Mouse (Mus musculus) midbrain, postnatal 0 days (tissue): Measurements from ENCODE around the gene Ppp1r16b. TPM values are rescaled to one million over a fixed set of nuclear protein-coding genes. Genes with fewer than 3 reads are reported as not detected.
A peak's percentile ranks its signal among the peaks of the same experiment; 100 is the strongest.

ENCODE experiments used
- ATAC-seq: fragments of 200-750 bp; cut with Nextera tagmentation; 2 replicates; pipeline ENCODE4 v1.8.0; 2017; ENCODE audit warnings: moderate number of reproducible peaks, mild to moderate bottlenecking, moderate TSS enrichment, moderate library complexity; ENCODE audit not compliant: low FRiP score
- DNase-seq: peaks from one replicate; pipeline ENCODE4 v3.0.0-alpha.2; 2015; ENCODE audit warnings: low spot score
- H3K27ac ChIP-seq: fragments of 300-500 bp; sonication (generic); 2 replicates; pipeline ENCODE4 v1.5.1; 2014; ENCODE audit warnings: low read depth, mild to moderate bottlenecking, low read length, mixed read lengths
- H3K27me3 ChIP-seq: fragments of 300-500 bp; sonication (generic); 2 replicates; pipeline ENCODE4 v1.6.1; 2014; ENCODE audit warnings: low read length, control low read depth, mixed read lengths; ENCODE audit not compliant: insufficient read depth
- H3K36me3 ChIP-seq: fragments of 300-500 bp; sonication (generic); 2 replicates; pipeline ENCODE4 v1.6.1; 2014; ENCODE audit warnings: low read length, control low read depth, mixed read lengths; ENCODE audit not compliant: insufficient read depth
- H3K4me1 ChIP-seq: fragments of 300-500 bp; sonication (generic); 2 replicates; pipeline ENCODE4 v1.6.1; 2014; ENCODE audit warnings: mild to moderate bottlenecking, control low read depth, antibody characterized with exemption, low read length, mixed read lengths; ENCODE audit not compliant: insufficient read depth
- H3K4me2 ChIP-seq: fragments of 300-500 bp; sonication (generic); 2 replicates; pipeline ENCODE4 v1.6.1; 2014; ENCODE audit warnings: low read depth, mild to moderate bottlenecking, low read length, mixed read lengths; ENCODE audit not compliant: poor library complexity, severe bottlenecking
- H3K4me3 ChIP-seq: fragments of 300-500 bp; sonication (generic); 2 replicates; pipeline ENCODE4 v1.5.1; 2014; ENCODE audit warnings: low read depth, mild to moderate bottlenecking, low read length, moderate library complexity
- H3K9ac ChIP-seq: fragments of 300-500 bp; sonication (generic); replicated peaks from 2 replicates; pipeline ENCODE4 v1.6.1; 2014; ENCODE audit warnings: mild to moderate bottlenecking, low read length, moderate library complexity, mixed read lengths; ENCODE audit not compliant: poor library complexity, severe bottlenecking
- H3K9me3 ChIP-seq: fragments of 300-500 bp; sonication (generic); 2 replicates; pipeline ENCODE4 v1.6.1; 2016; ENCODE audit warnings: low read length, control low read depth
- CTCF ChIP-seq: IDR thresholded peaks from 2 replicates; pipeline ENCODE4 v1.5.1; 2016; ENCODE audit warnings: antibody characterized with exemption, mild to moderate bottlenecking
- WGBS: fragments of 180-500 bp; shearing (Covaris S2); extraction: QIAGEN DNeasy Blood & Tissue Kit; methylation state at CpG from one replicate; pipeline ENCODE4 v1.1.7; 2014; 5-methylcytosine and 5-hydroxymethylcytosine counted together
- polyA plus RNA-seq: library from polyadenylated mRNA; unstranded; fragments of >200 nt; fragmentation: Nextera tagmentation; extraction: Ambion mirVana; gene quantifications from 2 replicates; pipeline ENCODE4 v1.2.1, GENCODE M21; 2015
- total RNA-seq: library from RNA; depleted of rRNA; stranded (reverse); fragments of >200 nt; gene quantifications from 2 replicates; pipeline ENCODE4 v1.2.3, GENCODE M21; 2014

Ppp1r16b gene
- total and polyA plus RNA-seq, 2 experiments from 2014 or later = 31.6 to 32.2 TPM

- no peak overlapping the region for H3K4me3 ChIP-seq
- no peak overlapping the region for H3K9ac ChIP-seq
- H3K27ac ChIP-seq = 0 out of 2 replicates have a peak overlapping the region, but pooled peaks have one; percentile 19
- TF ChIP-seq CTCF = no peak
- no peak for DNase-seq
- H3K4me2 ChIP-seq = no peak overlapping the region
- H3K4me1 ChIP-seq = peaks cover 9% of the 10 kb centered on the region
- ATAC-seq = no peak
- no peaks in the 10 kb centered on the region for H3K27me3 ChIP-seq
- no peaks in the 10 kb centered on the region for H3K36me3 ChIP-seq
- no peaks in the 10 kb centered on the region for H3K9me3 ChIP-seq
- WGBS = 90% methylated on average over 5 of the region's 5 CpGs
Measured at GRCm38 (mm10) chr2:158689060-158689459, 23.9 kb downstream of the Ppp1r16b start.

- Histone ChIP-seq H3K27ac (peak overlapping the region; percentile 19; the same call in 1 of the 2 replicates), H3K4me3 (no peak overlapping the region), H3K4me2 (no peak overlapping the region), H3K4me1 (peaks cover 9% of the 10 kb centered on the region), H3K27me3 (no peaks in the 10 kb centered on the region), H3K9me3 (no peaks in the 10 kb centered on the region), H3K9ac (no peak overlapping the region), H3K36me3 (no peaks in the 10 kb centered on the region)
- DNase-seq (no peak), ATAC-seq (no peak; the same call in 1 of the 2 replicates)
- 57% methylated on average over 7 of the region's 7 CpGs for WGBS
- no peak for TF ChIP-seq CTCF
Measured at GRCm38 (mm10) chr2:158689640-158690039, 24.4 kb downstream of the Ppp1r16b start.

GRCm38 (mm10) chr2:158690116-158690515 lies 24.9 kb downstream of the Ppp1r16b start:
- 47% methylated on average over 8 of the region's 8 CpGs for WGBS
- Histone ChIP-seq H3K27ac (peak overlapping the region; percentile 19; the same call in 1 of the 2 replicates), H3K4me3 (no peak overlapping the region), H3K9me3 (no peaks in the 10 kb centered on the region), H3K4me1 (peaks cover 6% of the 10 kb centered on the region; the same call in 1 of the 2 replicates), H3K9ac (no peak overlapping the region), H3K27me3 (no peaks in the 10 kb centered on the region), H3K4me2 (no peak overlapping the region), H3K36me3 (no peaks in the 10 kb centered on the region)
- no peak for DNase-seq
- peak; percentile 20; the same call in 1 of the 2 replicates for ATAC-seq
- TF ChIP-seq CTCF = no peak

GRCm38 (mm10) chr2:158692191-158692590 lies 27.0 kb downstream of the Ppp1r16b start:
- Histone ChIP-seq H3K4me1 (peaks cover 6% of the 10 kb centered on the region; the same call in 1 of the 2 replicates), H3K9me3 (no peaks in the 10 kb centered on the region), H3K27ac (no peak overlapping the region), H3K9ac (no peak overlapping the region), H3K4me3 (no peak overlapping the region), H3K4me2 (no peak overlapping the region), H3K27me3 (no peaks in the 10 kb centered on the region), H3K36me3 (no peaks in the 10 kb centered on the region)
- ATAC-seq (no peak), DNase-seq (no peak)
- 79% methylated on average over 6 of the region's 6 CpGs for WGBS
- TF ChIP-seq CTCF = no peak

- Histone ChIP-seq H3K27me3 (no peaks in the 10 kb centered on the region), H3K4me2 (no peak overlapping the region), H3K9ac (no peak overlapping the region), H3K36me3 (peaks cover 8% of the 10 kb centered on the region), H3K27ac (no peak overlapping the region), H3K4me1 (no peaks in the 10 kb centered on the region), H3K4me3 (no peak overlapping the region), H3K9me3 (no peaks in the 10 kb centered on the region)
- DNase-seq (no peak), ATAC-seq (no peak)
- 90% methylated on average over 27 of the region's 27 CpGs for WGBS
- no peak for TF ChIP-seq CTCF
Measured at GRCm38 (mm10) chr2:158695811-158696210, 30.6 kb downstream of the Ppp1r16b start.

- WGBS = 89% methylated on average over 6 of the region's 6 CpGs
- Histone ChIP-seq H3K27me3 (no peaks in the 10 kb centered on the region), H3K27ac (no peak overlapping the region), H3K4me2 (no peak overlapping the region), H3K4me1 (no peaks in the 10 kb centered on the region), H3K9me3 (no peaks in the 10 kb centered on the region), H3K36me3 (peaks cover 8% of the 10 kb centered on the region), H3K4me3 (no peak overlapping the region), H3K9ac (no peak overlapping the region)
- no peak for TF ChIP-seq CTCF
- ATAC-seq (no peak), DNase-seq (no peak)
Measured at GRCm38 (mm10) chr2:158696451-158696850, 31.3 kb downstream of the Ppp1r16b start.
